Mouse (Mus musculus) stomach, postnatal 0 days (tissue): ENCODE results near the gene Pakap. TPM values are rescaled to one million over a fixed set of nuclear protein-coding genes. Genes with fewer than 3 reads are reported as not detected.

Experiments
- ATAC-seq: fragments of 200-750 bp; cut with Nextera tagmentation; 2 replicates; pipeline ENCODE4 v1.8.0; 2017; ENCODE audit not compliant: low FRiP score, low TSS enrichment
- DNase-seq: peaks from one replicate; pipeline ENCODE4 v3.0.0-alpha.2; 2016; ENCODE audit warnings: low spot score
- H3K27ac ChIP-seq: fragments of 300-500 bp; sonication (generic); replicated peaks from 2 replicates; pipeline ENCODE4 v1.5.1; 2014; ENCODE audit warnings: mild to moderate bottlenecking, control low read depth
- H3K27me3 ChIP-seq: fragments of 300-500 bp; sonication (generic); 2 replicates; pipeline ENCODE4 v1.6.1; 2014; ENCODE audit warnings: low read length; ENCODE audit not compliant: control insufficient read depth, insufficient read depth
- H3K36me3 ChIP-seq: fragments of 300-500 bp; sonication (generic); 2 replicates; pipeline ENCODE4 v1.6.1; 2014; ENCODE audit warnings: low read length, mixed read lengths; ENCODE audit not compliant: control insufficient read depth, insufficient read depth
- H3K4me1 ChIP-seq: fragments of 300-500 bp; sonication (generic); replicated peaks from 2 replicates; pipeline ENCODE4 v1.6.1; 2014; ENCODE audit warnings: antibody characterized with exemption; ENCODE audit not compliant: control insufficient read depth, insufficient read depth
- H3K4me2 ChIP-seq: fragments of 300-500 bp; sonication (generic); replicated peaks from 2 replicates; pipeline ENCODE4 v1.6.1; 2014; ENCODE audit warnings: low read depth, mild to moderate bottlenecking, control low read depth, moderate library complexity
- H3K4me3 ChIP-seq: fragments of 300-500 bp; sonication (generic); 2 replicates; pipeline ENCODE4 v1.5.1; 2014; ENCODE audit warnings: low read depth, low read length, control low read depth
- H3K9ac ChIP-seq: fragments of 300-500 bp; sonication (generic); 2 replicates; pipeline ENCODE4 v1.6.1; 2014; ENCODE audit warnings: mild to moderate bottlenecking, low read length, control low read depth, mixed read lengths
- H3K9me3 ChIP-seq: fragments of 300-500 bp; sonication (generic); 2 replicates; pipeline ENCODE4 v1.6.1; 2016; ENCODE audit warnings: low read length; ENCODE audit not compliant: control insufficient read depth
- CTCF ChIP-seq: IDR thresholded peaks from 2 replicates; pipeline ENCODE4 v1.5.1; 2016; ENCODE audit warnings: antibody characterized with exemption, low read depth, mild to moderate bottlenecking, moderate library complexity
- EP300 ChIP-seq: optimal IDR thresholded peaks from 2 replicates; pipeline ENCODE3; 2016; ENCODE audit warnings: antibody characterized with exemption
- WGBS: fragments of 180-500 bp; shearing (Covaris S2); extraction: QIAGEN DNeasy Blood & Tissue Kit; methylation state at CpG from one replicate; pipeline ENCODE4 v1.1.7; 2014; 5-methylcytosine and 5-hydroxymethylcytosine counted together
- polyA plus RNA-seq: library from polyadenylated mRNA; unstranded; fragments of >200 nt; fragmentation: Nextera tagmentation; extraction: Ambion mirVana; gene quantifications from 2 replicates; pipeline ENCODE4 v1.2.1, GENCODE M21; 2015

The Pakap gene
- polyA plus RNA-seq, 1 experiment from 2014 or later: 12.2 TPM

DNA sequence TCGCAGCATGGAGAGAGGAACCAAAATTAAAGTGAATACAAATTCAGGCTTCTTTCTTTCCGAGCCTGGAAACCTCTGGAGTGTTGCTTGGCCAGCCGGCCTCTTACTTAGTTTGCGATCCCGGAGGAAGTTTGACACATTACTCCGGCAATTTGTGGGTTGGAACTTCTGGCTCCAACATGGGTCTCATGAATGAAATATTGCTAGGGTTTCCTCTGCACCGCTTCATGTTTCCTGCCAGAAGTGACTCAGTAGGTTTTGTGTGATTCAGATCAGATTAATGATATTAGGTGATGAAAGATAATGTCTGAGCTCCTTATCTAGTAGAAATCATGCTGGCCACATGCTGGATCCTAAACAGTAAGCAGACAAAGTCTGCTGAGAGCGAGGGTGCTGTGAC lies 293.9 kb downstream of the Pakap start:
- H3K4me2 ChIP-seq: no peak overlapping the region; the same call in 1 of the 2 replicates
- H3K36me3 ChIP-seq: peaks cover 8% of the 10 kb centered on the region; the same call in 1 of the 2 replicates
- TF ChIP-seq EP300 (no peak), CTCF (no peak)
- WGBS: 51% methylated on average over 8 of the region's 8 CpGs
- H3K27ac ChIP-seq: peak overlapping the region; percentile 30; the same call in 1 of the 2 replicates
- ATAC-seq (no peak), DNase-seq (no peak)
- no peaks in the 10 kb centered on the region for H3K27me3 ChIP-seq
- no peaks in the 10 kb centered on the region for H3K4me1 ChIP-seq
- no peak overlapping the region for H3K4me3 ChIP-seq
- no peak overlapping the region for H3K9ac ChIP-seq
- no peaks in the 10 kb centered on the region for H3K9me3 ChIP-seq

DNA sequence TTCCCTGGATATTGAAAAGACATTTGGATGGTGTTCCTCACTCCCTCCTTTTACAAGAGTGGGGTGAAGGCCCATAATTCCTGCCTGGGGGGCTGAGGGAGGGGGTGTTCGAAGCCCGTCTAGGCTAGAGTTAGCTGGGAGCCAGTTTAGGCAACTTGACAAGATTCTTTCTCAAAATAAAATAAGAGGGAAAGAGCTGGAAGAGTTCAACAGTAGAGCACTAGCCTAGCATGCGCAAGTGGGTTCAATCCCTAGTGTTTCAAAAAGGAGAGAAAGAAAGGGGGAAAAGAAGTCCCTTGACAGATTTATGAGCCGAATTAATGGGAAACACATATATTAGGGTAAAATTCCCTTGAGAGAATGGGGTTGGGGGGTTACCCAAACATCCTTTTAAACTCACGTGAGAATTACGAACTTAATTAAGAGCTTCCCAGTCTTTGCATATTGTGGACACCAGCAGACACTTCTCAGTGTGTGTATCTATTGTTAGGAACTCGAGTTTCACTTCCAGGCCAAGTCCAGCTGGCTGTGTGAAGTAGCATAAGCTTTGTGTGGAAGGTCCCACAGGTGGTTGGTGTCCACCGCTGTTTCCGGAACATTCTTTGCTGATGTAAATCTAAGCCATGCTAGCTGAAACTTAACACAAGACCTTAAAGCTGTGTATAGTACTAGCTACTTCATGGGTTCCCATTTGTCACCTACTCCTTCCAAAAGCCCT lies 294.4 kb downstream of the Pakap start:
- Histone ChIP-seq H3K4me1 (no peaks in the 10 kb centered on the region), H3K4me2 (no peak overlapping the region; the same call in 1 of the 2 replicates), H3K27ac (peak overlapping the region; percentile 30; the same call in 1 of the 2 replicates), H3K36me3 (peaks cover 4% of the 10 kb centered on the region; the same call in 1 of the 2 replicates), H3K9me3 (no peaks in the 10 kb centered on the region), H3K4me3 (no peak overlapping the region), H3K9ac (no peak overlapping the region), H3K27me3 (no peaks in the 10 kb centered on the region)
- ATAC-seq: no peak
- TF ChIP-seq EP300 (no peak), CTCF (no peak)
- 59% methylated on average over 9 of the region's 9 CpGs for WGBS
- DNase-seq: no peak

DNA sequence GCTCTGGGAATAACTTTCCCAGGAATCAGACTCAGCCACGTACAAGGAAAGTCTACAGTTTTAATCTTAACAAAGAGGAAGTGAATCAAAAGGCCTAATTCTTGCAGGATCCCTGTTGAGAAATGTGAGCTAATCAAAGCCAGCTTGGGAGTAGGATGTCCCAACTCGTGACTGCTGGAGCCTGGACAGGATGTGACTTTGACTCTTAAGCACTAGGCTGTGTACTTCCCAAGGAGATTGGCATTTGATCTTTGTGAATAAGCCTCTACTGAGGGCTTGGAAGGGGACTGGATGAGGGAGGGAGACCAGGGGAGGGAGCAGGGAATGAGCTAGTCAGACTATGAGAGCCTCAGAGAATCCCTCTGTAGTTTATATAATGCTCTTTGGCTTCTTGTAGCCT lies 298.1 kb downstream of the Pakap start:
- no peak for DNase-seq
- WGBS: 33% methylated on average over 2 of the region's 2 CpGs
- no peaks in the 10 kb centered on the region for H3K4me1 ChIP-seq

DNA sequence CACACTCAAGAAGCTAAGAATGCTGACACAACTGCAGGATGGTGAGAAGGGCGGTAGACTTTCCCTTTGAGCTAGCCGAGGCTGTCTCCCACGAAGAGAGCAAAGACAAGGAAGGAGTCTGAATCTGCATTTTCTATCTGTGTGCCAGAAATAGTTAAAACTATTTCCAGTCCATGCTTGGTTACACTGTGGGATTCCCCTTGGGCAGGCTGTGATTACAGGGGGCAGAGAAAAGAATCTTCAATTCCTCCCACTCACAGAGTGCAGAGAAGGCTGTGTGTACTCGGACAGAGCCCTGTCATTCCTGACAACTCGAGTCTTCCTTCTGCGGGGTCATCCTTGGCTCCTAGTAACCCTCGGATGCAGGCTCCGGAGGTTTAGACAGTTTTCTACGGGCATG lies 299.0 kb downstream of the Pakap start:
- H3K36me3 ChIP-seq: no peaks in the 10 kb centered on the region
- WGBS: 61% methylated on average over 9 of the region's 9 CpGs
- ATAC-seq (no peak), DNase-seq (no peak)
- H3K9me3 ChIP-seq: no peaks in the 10 kb centered on the region
- no peak overlapping the region for H3K9ac ChIP-seq
- H3K4me1 ChIP-seq: no peaks in the 10 kb centered on the region
- H3K27me3 ChIP-seq: no peaks in the 10 kb centered on the region
- TF ChIP-seq CTCF (no peak), EP300 (no peak)
- H3K4me3 ChIP-seq: no peak overlapping the region
- no peak overlapping the region for H3K4me2 ChIP-seq
- H3K27ac ChIP-seq: no peak overlapping the region

More for the DNA sequence above, 298.1 kb downstream of the Pakap start:
- Histone ChIP-seq H3K27me3 (no peaks in the 10 kb centered on the region), H3K4me3 (no peak overlapping the region), H3K9ac (no peak overlapping the region), H3K9me3 (no peaks in the 10 kb centered on the region), H3K27ac (no peak overlapping the region), H3K36me3 (no peaks in the 10 kb centered on the region), H3K4me2 (no peak overlapping the region)
- no peak for ATAC-seq
- no peak for TF ChIP-seq CTCF
- TF ChIP-seq EP300: no peak

DNA sequence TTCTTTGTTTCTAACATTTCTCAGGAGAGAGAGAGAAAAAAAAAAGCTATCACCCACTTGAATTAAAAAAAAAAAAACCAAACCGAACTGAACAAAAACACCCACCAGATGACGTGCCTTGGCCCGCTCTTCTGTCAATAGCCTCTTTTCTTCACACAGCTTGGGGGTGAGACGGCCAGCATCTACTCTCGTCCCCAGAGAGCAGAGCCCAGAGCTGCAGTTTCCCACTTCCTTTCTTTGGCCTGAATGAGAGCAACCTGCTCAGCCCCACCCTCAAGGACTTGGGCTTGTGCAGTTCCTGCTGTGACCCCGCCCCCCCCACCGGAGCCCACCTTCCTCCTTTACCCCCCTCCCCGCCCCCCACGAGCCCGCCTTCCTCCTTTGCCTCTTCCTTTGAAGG lies 299.5 kb downstream of the Pakap start:
- no peaks in the 10 kb centered on the region for H3K4me1 ChIP-seq
- H3K4me3 ChIP-seq: no peak overlapping the region
- H3K36me3 ChIP-seq: no peaks in the 10 kb centered on the region
- TF ChIP-seq EP300: no peak
- TF ChIP-seq CTCF: no peak
- H3K27me3 ChIP-seq: no peaks in the 10 kb centered on the region
- H3K4me2 ChIP-seq: no peak overlapping the region
- H3K27ac ChIP-seq: no peak overlapping the region
- no peaks in the 10 kb centered on the region for H3K9me3 ChIP-seq
- no peak overlapping the region for H3K9ac ChIP-seq
- WGBS: 51% methylated on average over 9 of the region's 10 CpGs
- no peak for ATAC-seq
- DNase-seq: no peak

DNA sequence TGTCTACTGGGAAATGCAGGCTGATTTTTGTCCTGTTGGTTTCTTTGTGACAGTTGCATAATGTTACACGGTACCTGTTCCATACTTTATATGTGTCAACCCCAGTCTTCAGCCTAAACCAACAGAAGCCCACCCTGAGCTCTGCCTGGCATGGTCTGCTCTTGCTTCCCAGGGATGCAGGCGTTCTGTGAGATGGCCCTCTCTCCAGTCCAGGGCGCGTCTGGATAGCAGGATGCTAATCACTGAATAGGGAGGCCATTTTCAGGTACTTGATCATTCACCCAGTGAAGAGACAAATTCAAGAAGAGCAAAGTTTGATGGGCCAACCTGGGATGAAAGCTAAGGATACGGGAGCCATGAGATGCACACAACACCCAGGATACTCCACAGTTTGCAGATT lies 311.2 kb downstream of the Pakap start:
- no peak overlapping the region for H3K4me2 ChIP-seq
- no peaks in the 10 kb centered on the region for H3K4me1 ChIP-seq
- no peak for TF ChIP-seq CTCF
- no peak for TF ChIP-seq EP300
- H3K9me3 ChIP-seq: no peaks in the 10 kb centered on the region
- H3K27ac ChIP-seq: no peak overlapping the region
- ATAC-seq (no peak), DNase-seq (no peak)
- WGBS: 90% methylated on average over 5 of the region's 5 CpGs
- H3K27me3 ChIP-seq: no peaks in the 10 kb centered on the region
- H3K4me3 ChIP-seq: no peak overlapping the region
- no peak overlapping the region for H3K9ac ChIP-seq
- H3K36me3 ChIP-seq: no peaks in the 10 kb centered on the region
